ENCODE assay signal across 12 mouse cellular contexts in genomic region chr14:100375218-100375983, GRCm38 (mm10).
DNase-seq lines count a peak whose midpoint lies in the region; ATAC-seq lines count a peak whose summit lies in the region.
"Had no signal": no experiment of that assay in that cellular context is flagged by ENCODE, and none has a peak within 500 bp of the region (broad histone marks: within the 10 kb centered on the region; RNA-seq: fewer than 3 reads in every experiment).

No protein-coding gene starts in this region.

- no peak overlapping the region for H3K4me3 ChIP-seq in embryonic facial prominence, embryonic 12.5 days
- H3K4me3 ChIP-seq in hindbrain, embryonic 12.5 days = peak overlapping the region; percentile 12
- H3K4me3 ChIP-seq in midbrain, embryonic 15.5 days = peak overlapping the region; percentile 25
- H3K4me3 ChIP-seq: gastrocnemius, adult 2 months; liver, embryonic 12.5 days had no signal

- H3K4me1 ChIP-seq in embryonic facial prominence, embryonic 12.5 days = peaks cover 8% of the 10 kb centered on the region; the same call in 1 of the 2 replicates
- peaks cover 3% of the 10 kb centered on the region; the same call in 1 of the 2 replicates for H3K4me1 ChIP-seq in hindbrain, embryonic 12.5 days
- peaks cover 14% of the 10 kb centered on the region; the same call in 1 of the 2 replicates for H3K4me1 ChIP-seq in midbrain, embryonic 15.5 days
- H3K4me1 ChIP-seq: liver, embryonic 12.5 days had no signal

- no peak overlapping the region for H3K9ac ChIP-seq in embryonic facial prominence, embryonic 12.5 days
- H3K9ac ChIP-seq in hindbrain, embryonic 12.5 days = no peak overlapping the region
- peak overlapping the region; percentile 31; the same call in 1 of the 2 replicates for H3K9ac ChIP-seq in midbrain, embryonic 15.5 days
- H3K9ac ChIP-seq: liver, embryonic 12.5 days had no signal

- DNase-seq in R1 (ENCODE audit: low read depth, low spot score) = peak; percentile 36
- no peak for DNase-seq in frontal cortex, postnatal 25 days (ENCODE audit: low spot score in 2 of 2)
- DNase-seq in heart, postnatal 14 days = no peak
- DNase-seq: adrenal gland, postnatal 36 days; gastrocnemius, adult 2 months had no signal

- no peaks in the 10 kb centered on the region for H3K27me3 ChIP-seq in embryonic facial prominence, embryonic 12.5 days
- peaks cover 4% of the 10 kb centered on the region for H3K27me3 ChIP-seq in hindbrain, embryonic 12.5 days
- H3K27me3 ChIP-seq in midbrain, embryonic 15.5 days (replicated peaks) = no peaks in the 10 kb centered on the region
- H3K27me3 ChIP-seq: liver, embryonic 12.5 days had no signal

- no peaks in the 10 kb centered on the region for H3K9me3 ChIP-seq in embryonic facial prominence, embryonic 12.5 days
- no peaks in the 10 kb centered on the region for H3K9me3 ChIP-seq in hindbrain, embryonic 12.5 days (replicated peaks)
- no peaks in the 10 kb centered on the region for H3K9me3 ChIP-seq in midbrain, embryonic 15.5 days
- H3K9me3 ChIP-seq: liver, embryonic 12.5 days had no signal

- H3K27ac ChIP-seq in embryonic facial prominence, embryonic 12.5 days = no peak overlapping the region
- peak overlapping the region; percentile 68 for H3K27ac ChIP-seq in hindbrain, embryonic 12.5 days
- peak overlapping the region; percentile 66 for H3K27ac ChIP-seq in midbrain, embryonic 15.5 days
- H3K27ac ChIP-seq: gastrocnemius, adult 2 months; kidney, postnatal 0 days; liver, embryonic 12.5 days had no signal

- intact Hi-C loops in heart, postnatal 14 days (cut with DNase I) = no loop called here

- no peaks in the 10 kb centered on the region for H3K36me3 ChIP-seq in embryonic facial prominence, embryonic 12.5 days
- no peaks in the 10 kb centered on the region for H3K36me3 ChIP-seq in hindbrain, embryonic 12.5 days
- no peaks in the 10 kb centered on the region for H3K36me3 ChIP-seq in midbrain, embryonic 15.5 days (replicated peaks)
- H3K36me3 ChIP-seq: liver, embryonic 12.5 days had no signal

- no peak for ATAC-seq in embryonic facial prominence, embryonic 12.5 days (ENCODE audit: insufficient number of reproducible peaks, insufficient read depth, low FRiP score, low TSS enrichment)
- ATAC-seq in hindbrain, embryonic 12.5 days (ENCODE audit: low FRiP score) = peak; percentile 88
- ATAC-seq in midbrain, embryonic 15.5 days (replicated peaks) = peak; percentile 87
- ATAC-seq in monocyte, adult 5-6 weeks (replicated peaks; ENCODE audit: insufficient number of reproducible peaks, low FRiP score, low TSS enrichment, poor library complexity, severe bottlenecking) = no peak
- ATAC-seq in inflammation-experienced regulatory T-cells, adult 6 months = no peak
- ATAC-seq: liver, embryonic 12.5 days had no signal

- H3K4me2 ChIP-seq in embryonic facial prominence, embryonic 12.5 days (replicated peaks) = peak overlapping the region; percentile 28
- peak overlapping the region; percentile 45 for H3K4me2 ChIP-seq in hindbrain, embryonic 12.5 days (replicated peaks)
- peak overlapping the region; percentile 41 for H3K4me2 ChIP-seq in midbrain, embryonic 15.5 days
- H3K4me2 ChIP-seq: liver, embryonic 12.5 days had no signal

- 35% methylated on average over 8 of the region's 8 CpGs for WGBS in embryonic facial prominence, embryonic 12.5 days
- WGBS in hindbrain, embryonic 12.5 days = 26% methylated on average over 8 of the region's 8 CpGs
- 21% methylated on average over 8 of the region's 8 CpGs for WGBS in midbrain, embryonic 15.5 days

Comparison
In these comparisons a context has a peak if more than half of its experiments do, and no peak if none do; other contexts are left out.
1. ATAC-seq: peak in hindbrain, embryonic 12.5 days (single experiment) and midbrain, embryonic 15.5 days (single experiment); none in embryonic facial prominence, embryonic 12.5 days (single experiment), monocyte, adult 5-6 weeks (single experiment) and inflammation-experienced regulatory T-cells, adult 6 months (single experiment).
2. Peak in every context shown above with its lines, with median percentiles within 50 percentile points of each other: H3K4me2 ChIP-seq.